Mouse (Mus musculus): ENCODE measurements around the gene Tmem219. TPM values are rescaled to one million over a fixed set of nuclear protein-coding genes. Genes with fewer than 3 reads are reported as not detected.
"Not testable (repeated sequence)": the region's sequence is repeated elsewhere in the genome, so short reads cannot be mapped to it uniquely, and the experiment has no call there.

The Tmem219 gene
- total RNA-seq, 4 experiments from 2014 or later = 29.4 to 48.6 (median 37.2) TPM

- no peak for DNase-seq
These were observed 1.2 kb downstream of the Tmem219 start for GRCm38 (mm10) chr7:126921563-126921962.

- no peak for DNase-seq
These were observed 2.7 kb downstream of the Tmem219 start for GRCm38 (mm10) chr7:126919973-126920372.

GRCm38 (mm10) chr7:126918356-126918755 is 4.4 kb downstream of the Tmem219 start:
- DNase-seq = not testable (repeated sequence)

GRCm38 (mm10) chr7:126914844-126915243 is 7.9 kb downstream of the Tmem219 start:
- no peak for DNase-seq

- DNase-seq = no peak
These were observed 17.1 kb downstream of the Tmem219 start for GRCm38 (mm10) chr7:126905590-126905989.

GRCm38 (mm10) chr7:126899781-126900180 is 22.9 kb downstream of the Tmem219 start:
- DNase-seq = not testable (repeated sequence)

- peak; percentile 93 for DNase-seq
These were observed 24.4 kb downstream of the Tmem219 start for GRCm38 (mm10) chr7:126898102-126898990.

- no peak for DNase-seq
These were observed 25.2 kb downstream of the Tmem219 start for GRCm38 (mm10) chr7:126897390-126898101.

GRCm38 (mm10) chr7:126896912-126897311 is 25.8 kb downstream of the Tmem219 start:
- no peak for DNase-seq

GRCm38 (mm10) chr7:126888852-126889251 is 33.9 kb downstream of the Tmem219 start:
- DNase-seq = no peak

GRCm38 (mm10) chr7:126887281-126887680 is 35.4 kb downstream of the Tmem219 start:
- no peak for DNase-seq

GRCm38 (mm10) chr7:126884286-126885164 is 38.2 kb downstream of the Tmem219 start, which contains the start of gene Taok2:
Gene Taok2 (minus strand): TSS chr7:126884703.
- DNase-seq = peak; percentile 99

GRCm38 (mm10) chr7:126883731-126884181 is 39.0 kb downstream of the Tmem219 start:
- DNase-seq = no peak

- DNase-seq = no peak
These were observed 41.7 kb downstream of the Tmem219 start for GRCm38 (mm10) chr7:126881040-126881439.

- DNase-seq = no peak
These were observed 45.5 kb downstream of the Tmem219 start for GRCm38 (mm10) chr7:126877239-126877638.

- no peak for DNase-seq
These were observed 52.2 kb downstream of the Tmem219 start for GRCm38 (mm10) chr7:126870520-126870891.

GRCm38 (mm10) chr7:126869780-126870519 is 52.8 kb downstream of the Tmem219 start:
- DNase-seq = no peak

- DNase-seq = no peak
These were observed 54.7 kb downstream of the Tmem219 start for GRCm38 (mm10) chr7:126868003-126868402.

- DNase-seq = no peak
These were observed 55.2 kb downstream of the Tmem219 start for GRCm38 (mm10) chr7:126867534-126867933.

GRCm38 (mm10) chr7:126863791-126864190 is 58.9 kb downstream of the Tmem219 start:
- no peak for DNase-seq

- DNase-seq = peak; percentile 93
These were observed 60.5 kb downstream of the Tmem219 start, which contains the start of gene Ino80e for GRCm38 (mm10) chr7:126862147-126862784. Gene Ino80e (minus strand): TSS chr7:126862377.
